Mouse (Mus musculus) bone marrow, adult 2 months (tissue): Measurements from ENCODE around the gene Iqgap3. TPM values are rescaled to one million over a fixed set of nuclear protein-coding genes. Genes with fewer than 3 reads are reported as not detected.

Experiments used
- H3K27ac ChIP-seq: fragments of 200-500 bp; 2 replicates; pipeline ENCODE4 v1.5.1; 2012; ENCODE audit warnings: low read depth, mild to moderate bottlenecking, control low read depth, inconsistent platforms, low read length; ENCODE audit not compliant: control insufficient read depth, poor library complexity, insufficient read depth
- H3K4me1 ChIP-seq: fragments of 200-500 bp; 2 replicates; pipeline ENCODE4 v1.6.1; 2011; ENCODE audit warnings: low read length; ENCODE audit not compliant: control insufficient read depth, insufficient read depth
- H3K4me3 ChIP-seq: fragments of 200-500 bp; replicated peaks from 2 replicates; pipeline ENCODE3; 2011; ENCODE audit warnings: mild to moderate bottlenecking, low read depth, low read length, control low read depth; ENCODE audit not compliant: control insufficient read depth
- CTCF ChIP-seq: fragments of 200-500 bp; IDR thresholded peaks from 2 replicates; pipeline ENCODE4 v1.5.1; 2011; ENCODE audit warnings: low read length, control low read depth; ENCODE audit not compliant: control insufficient read depth, insufficient read depth
- POLR2A ChIP-seq: fragments of 200-500 bp; IDR thresholded peaks from 2 replicates; pipeline ENCODE4 v1.6.1; 2011; ENCODE audit warnings: low read depth, mild to moderate bottlenecking, control low read depth, low read length, borderline replicate concordance; ENCODE audit not compliant: control insufficient read depth
- WGBS: fragments of 180-500 bp; shearing (Covaris S2); methylation state at CpG from one replicate; pipeline ENCODE4 v1.1.7; 2018; 5-methylcytosine and 5-hydroxymethylcytosine counted together
- polyA plus RNA-seq: library from polyadenylated mRNA; stranded (reverse); fragments of >200 nt; gene quantifications from 2 replicates; pipeline ENCODE4 v1.2.4, GENCODE M21; 2011; ENCODE audit warnings: low replicate concordance; ENCODE audit not compliant: missing spikeins, insufficient read depth, insufficient read length

Iqgap3 gene
- polyA plus RNA-seq, 1 experiment: 21.5 TPM

DNA sequence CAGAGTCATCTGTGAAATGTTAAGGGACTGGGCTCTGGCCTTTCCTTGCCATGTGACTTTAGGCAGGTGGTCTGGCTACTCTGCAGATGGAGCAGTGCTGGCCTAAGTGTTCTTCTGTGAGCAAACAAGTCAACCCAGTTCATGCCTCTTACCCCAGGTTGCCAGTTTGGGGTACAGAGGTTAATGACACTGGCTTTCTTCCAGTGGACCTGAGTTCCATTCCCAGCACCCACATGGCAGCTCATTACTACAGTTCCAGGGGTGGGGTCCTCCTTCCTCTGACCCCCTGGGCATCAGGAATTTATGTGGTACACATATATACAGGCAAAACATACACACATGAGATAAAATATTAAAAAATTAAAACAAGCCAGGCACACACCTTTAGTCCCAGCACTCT lies 75.0 kb downstream of the Iqgap3 start:
- TF ChIP-seq POLR2A (no peak), CTCF (no peak)
- H3K4me1 ChIP-seq: no peaks in the 10 kb centered on the region
- H3K4me3 ChIP-seq: no peak overlapping the region
- no peak overlapping the region for H3K27ac ChIP-seq

DNA sequence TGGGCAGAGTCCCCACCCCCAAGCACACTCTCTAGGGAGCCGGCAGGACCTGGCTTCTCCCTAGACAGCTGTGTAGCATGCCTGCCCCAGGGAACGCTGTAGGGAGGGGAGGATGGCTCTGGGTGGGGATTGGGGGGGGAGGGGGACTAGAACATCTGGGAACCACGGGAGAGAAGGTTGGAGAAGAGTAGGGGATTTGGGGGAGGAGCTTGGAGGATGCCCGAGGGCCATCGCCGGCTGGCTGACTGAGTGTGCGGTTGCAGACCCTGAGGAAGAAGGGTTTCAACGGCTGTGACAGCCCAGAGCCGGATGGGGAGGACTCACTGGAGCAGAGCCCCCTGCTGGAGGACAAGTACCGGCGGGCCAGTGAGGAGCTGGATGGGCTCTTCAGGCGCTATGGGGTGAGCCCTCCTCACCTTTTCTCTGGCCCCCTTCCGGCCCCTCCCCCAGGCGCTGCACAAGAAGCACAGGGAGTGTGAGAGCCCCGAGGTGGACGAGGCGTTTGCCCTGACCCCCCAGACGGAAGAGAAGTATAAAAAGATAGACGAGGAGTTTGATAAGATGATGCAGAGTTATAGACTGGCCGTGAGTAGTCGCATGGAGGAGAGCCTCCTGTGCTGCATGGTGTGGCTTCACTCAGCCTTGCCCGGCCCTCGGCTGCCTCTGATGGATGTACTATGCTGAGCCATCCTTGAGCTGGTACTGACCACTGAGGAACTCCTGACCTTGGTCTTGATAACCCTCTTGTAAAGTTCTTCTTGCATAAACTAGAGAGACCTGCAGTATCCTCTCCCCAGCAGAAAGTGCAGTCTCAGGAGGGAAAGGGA lies 76.2 kb downstream of the Iqgap3 start:
- H3K4me1 ChIP-seq: no peaks in the 10 kb centered on the region
- no peak overlapping the region for H3K27ac ChIP-seq
- TF ChIP-seq CTCF (peak; percentile 61), POLR2A (no peak)
- no peak overlapping the region for H3K4me3 ChIP-seq
- WGBS: 53% methylated on average over 23 of the region's 23 CpGs

DNA sequence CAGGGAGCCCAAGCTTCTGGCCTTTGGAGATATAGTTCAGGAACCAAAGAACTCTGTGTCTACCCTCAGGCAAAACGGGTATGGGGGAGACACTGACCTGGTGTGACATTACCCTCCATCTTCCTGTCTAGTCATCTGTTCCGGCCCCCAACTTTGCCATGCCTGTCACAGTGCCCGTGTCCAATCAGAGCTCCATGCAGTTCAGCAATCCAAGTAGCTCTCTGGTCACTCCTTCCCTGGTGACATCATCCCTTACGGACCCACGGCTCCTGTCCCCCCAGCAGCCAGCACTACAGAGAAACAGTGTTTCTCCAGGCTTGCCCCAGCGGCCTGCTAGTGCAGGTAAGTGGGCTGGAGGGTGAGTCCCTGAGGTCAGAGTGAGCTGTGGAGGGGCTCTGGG lies 77.2 kb downstream of the Iqgap3 start:
- Histone ChIP-seq H3K27ac (no peak overlapping the region), H3K4me3 (no peak overlapping the region), H3K4me1 (no peaks in the 10 kb centered on the region)
- 86% methylated on average over 6 of the region's 6 CpGs for WGBS
- TF ChIP-seq POLR2A (no peak), CTCF (no peak)

DNA sequence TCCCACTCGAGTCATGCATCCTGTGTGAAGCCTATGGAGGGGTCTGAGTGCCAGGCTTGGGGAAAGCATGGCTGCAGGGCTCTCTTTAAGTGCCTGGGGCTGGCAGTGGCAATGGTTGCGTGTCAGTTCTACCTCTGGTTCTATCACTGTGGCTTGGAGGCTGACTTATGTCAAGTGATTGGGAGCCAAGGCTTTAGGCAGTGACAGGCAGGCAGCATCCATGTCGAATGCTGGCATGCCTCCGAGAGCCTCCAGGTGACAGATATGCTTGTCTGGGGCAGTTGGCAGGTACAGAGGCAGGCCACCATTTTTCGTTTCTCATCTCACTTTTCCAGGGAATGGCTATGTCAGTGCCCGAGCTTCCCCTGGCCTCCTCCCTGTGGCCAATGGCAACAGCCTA lies 79.1 kb downstream of the Iqgap3 start:
- H3K4me3 ChIP-seq: no peak overlapping the region
- H3K4me1 ChIP-seq: no peaks in the 10 kb centered on the region
- H3K27ac ChIP-seq: no peak overlapping the region
- TF ChIP-seq POLR2A: no peak
- TF ChIP-seq CTCF: no peak
- 81% methylated on average over 6 of the region's 6 CpGs for WGBS

DNA sequence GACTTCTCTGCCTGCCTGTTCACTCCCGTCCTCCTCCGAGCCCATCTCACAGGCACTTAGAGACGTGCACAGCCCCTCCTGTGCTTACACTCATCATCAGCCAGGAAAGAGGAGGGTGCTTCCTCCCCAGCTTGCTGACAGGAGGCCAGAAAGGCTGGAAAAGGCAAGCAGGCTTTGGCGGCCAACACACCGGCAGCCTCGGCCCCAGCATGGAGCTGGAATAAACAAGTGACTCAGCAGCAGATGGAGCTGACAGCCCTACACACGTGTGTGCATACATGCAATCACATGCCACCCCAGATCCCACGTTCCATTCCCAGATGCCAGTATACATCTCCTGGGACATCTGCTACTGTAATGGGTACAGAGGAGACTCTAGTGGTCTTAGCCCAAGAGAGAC lies 80.5 kb downstream of the Iqgap3 start:
- no peak overlapping the region for H3K27ac ChIP-seq
- 87% methylated on average over 8 of the region's 8 CpGs for WGBS

DNA sequence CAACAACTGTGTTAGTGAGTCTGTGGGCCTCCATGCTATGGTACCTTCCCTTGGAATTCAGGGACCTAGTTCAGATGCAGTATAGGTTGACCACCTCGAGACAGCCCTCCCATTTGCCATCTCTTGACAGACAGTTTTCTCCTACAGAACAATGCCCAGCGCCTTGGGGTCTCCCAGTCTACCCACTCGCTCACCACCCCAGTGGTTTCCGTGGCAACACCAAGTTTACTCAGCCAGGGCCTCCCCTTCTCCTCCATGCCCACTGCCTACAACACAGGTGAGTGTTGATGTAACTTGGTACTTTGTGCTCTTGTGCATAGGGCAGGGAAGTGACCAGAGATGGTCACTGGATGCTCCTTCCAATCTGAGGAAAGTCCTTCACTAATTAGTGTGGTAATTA lies 81.0 kb downstream of the Iqgap3 start:
- no peaks in the 10 kb centered on the region for H3K4me1 ChIP-seq
- 92% methylated on average over 4 of the region's 4 CpGs for WGBS
- no peak overlapping the region for H3K27ac ChIP-seq
- H3K4me3 ChIP-seq: no peak overlapping the region
- TF ChIP-seq POLR2A (no peak), CTCF (no peak)

More for the DNA sequence above, 80.5 kb downstream of the Iqgap3 start:
- no peak for TF ChIP-seq CTCF
- Histone ChIP-seq H3K4me3 (no peak overlapping the region), H3K4me1 (no peaks in the 10 kb centered on the region)

DNA sequence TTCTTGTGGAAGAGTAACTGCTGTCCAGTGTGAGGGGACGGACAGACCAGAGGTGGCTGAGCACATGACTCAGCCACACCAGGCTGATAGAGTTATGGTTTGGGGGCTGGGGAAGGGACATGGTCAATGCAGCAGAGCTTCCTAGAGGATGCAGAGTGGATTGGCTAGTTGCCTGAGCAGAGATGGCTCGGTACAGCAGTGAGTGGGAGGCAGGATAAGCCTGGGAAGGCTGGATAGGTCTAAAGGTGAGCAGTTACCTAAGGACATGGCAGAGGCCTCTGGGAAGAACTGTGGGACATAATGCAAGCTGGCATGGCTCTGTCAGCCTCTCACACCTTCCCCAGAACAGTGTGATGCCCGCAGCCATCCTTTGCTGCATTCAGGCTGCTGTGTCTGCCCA lies 82.1 kb downstream of the Iqgap3 start:
- Histone ChIP-seq H3K4me1 (no peaks in the 10 kb centered on the region), H3K4me3 (no peak overlapping the region), H3K27ac (no peak overlapping the region)
- WGBS: 87% methylated on average over 3 of the region's 3 CpGs
- TF ChIP-seq POLR2A: no peak
- TF ChIP-seq CTCF: no peak

DNA sequence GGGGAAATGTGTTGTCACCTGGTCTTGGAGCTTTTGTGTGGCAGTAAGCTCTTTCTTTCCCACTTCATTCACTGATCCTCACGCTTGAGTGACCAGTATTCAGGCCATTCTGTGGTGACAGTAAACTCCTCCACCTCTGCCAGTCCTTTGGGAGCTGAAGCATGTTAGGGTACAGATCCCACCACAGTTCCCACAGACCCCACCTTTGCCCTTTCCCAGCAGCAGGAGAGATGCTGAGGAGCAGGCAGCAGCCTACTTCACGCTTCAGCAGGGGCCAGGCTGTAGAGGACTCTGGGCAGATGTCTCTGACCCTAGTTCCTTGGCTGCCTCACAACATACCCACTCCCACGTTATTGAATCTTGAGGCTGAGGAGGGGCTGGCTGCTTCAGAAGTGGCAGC lies 82.5 kb downstream of the Iqgap3 start:
- H3K27ac ChIP-seq: no peak overlapping the region
- 82% methylated on average over 3 of the region's 3 CpGs for WGBS

DNA sequence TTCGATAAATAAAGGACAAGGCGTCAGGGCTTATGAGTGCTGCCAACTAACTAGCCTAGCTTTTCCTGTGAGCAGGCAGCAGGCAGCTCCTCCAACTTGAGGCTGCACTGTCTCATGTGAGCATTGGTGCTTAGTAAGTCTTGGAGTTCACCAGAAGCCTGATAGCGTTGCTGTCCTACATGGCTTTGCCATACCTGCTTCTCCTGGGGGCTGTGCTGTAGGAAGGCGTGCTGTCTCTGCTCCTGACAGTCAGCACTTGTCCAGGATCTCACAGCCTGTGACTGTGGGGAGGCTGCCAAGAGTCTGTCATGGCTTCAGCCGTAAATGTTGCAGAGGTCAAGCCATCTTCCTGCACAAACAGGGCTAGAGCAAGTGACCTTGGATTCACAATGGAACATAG lies 84.3 kb downstream of the Iqgap3 start:
- TF ChIP-seq CTCF (no peak), POLR2A (no peak)
- Histone ChIP-seq H3K4me3 (no peak overlapping the region), H3K4me1 (no peaks in the 10 kb centered on the region), H3K27ac (no peak overlapping the region)
- WGBS: 84% methylated on average over 5 of the region's 5 CpGs

More for the DNA sequence above, 82.5 kb downstream of the Iqgap3 start:
- no peak for TF ChIP-seq CTCF
- no peak for TF ChIP-seq POLR2A
- no peak overlapping the region for H3K4me3 ChIP-seq
- no peaks in the 10 kb centered on the region for H3K4me1 ChIP-seq
